9 mouse cellular contexts compared by ENCODE assay signal in the genomic region with DNA sequence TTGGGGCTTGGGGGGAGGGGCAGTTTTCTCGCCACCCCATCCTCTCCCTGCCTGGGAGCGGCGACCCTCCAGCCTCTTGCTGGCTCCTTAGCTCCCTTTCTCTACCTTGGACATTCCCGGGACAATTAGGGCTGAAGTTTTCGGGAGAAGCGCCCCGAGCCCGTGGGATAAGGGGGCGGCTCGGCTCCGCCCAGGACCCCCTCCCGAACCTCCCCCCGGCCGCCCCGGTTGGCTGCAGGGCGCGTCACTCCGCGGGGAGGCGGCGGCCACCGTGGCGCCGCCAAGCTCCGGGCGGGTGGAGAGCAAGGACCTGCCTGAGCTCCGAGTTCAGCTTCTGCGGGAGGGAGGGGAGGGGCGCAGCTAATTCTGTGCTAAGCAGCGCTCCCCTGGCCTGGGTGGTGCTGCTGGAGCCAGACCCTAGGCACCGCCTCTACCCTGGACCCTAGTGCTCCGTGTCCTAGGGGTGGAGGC. TPM values are rescaled to one million over a fixed set of nuclear protein-coding genes. Genes with fewer than 3 reads are reported as not detected.
DNase-seq lines count a peak whose midpoint lies in the region; ATAC-seq and TF ChIP-seq lines count a peak whose summit lies in the region.
"Had no signal": no experiment of that assay in that cellular context is flagged by ENCODE, and none has a peak within 500 bp of the region (broad histone marks: within the 10 kb centered on the region; RNA-seq: fewer than 3 reads in every experiment).

No protein-coding gene starts in this region.

- DNase-seq in lung, adult 2 months: no peak
- no peak for DNase-seq in lung, adult 18-20 months
- DNase-seq in forebrain, embryonic 10.5 days (ENCODE audit: extremely low spot score, low spot score): peak; percentile 81
- peak; percentile 87 for DNase-seq in hindbrain, embryonic 10.5 days (ENCODE audit: low spot score)
- peak; percentile 83 for DNase-seq in layer of hippocampus, adult 9-11 months
- DNase-seq in lung, postnatal 4 days: peak; percentile 13 to 29

- H3K36me3 ChIP-seq in forebrain, embryonic 10.5 days (replicated peaks): no peaks in the 10 kb centered on the region
- H3K36me3 ChIP-seq in hindbrain, embryonic 10.5 days: no peaks in the 10 kb centered on the region
- H3K36me3 ChIP-seq in stomach, embryonic 16.5 days (ENCODE audit: control insufficient read depth, insufficient read depth, low read length): no peaks in the 10 kb centered on the region

- H3K9me3 ChIP-seq in forebrain, embryonic 10.5 days: no peaks in the 10 kb centered on the region
- no peaks in the 10 kb centered on the region for H3K9me3 ChIP-seq in hindbrain, embryonic 10.5 days
- H3K9me3 ChIP-seq in stomach, embryonic 16.5 days (replicated peaks; ENCODE audit: control insufficient read depth, low read length): no peaks in the 10 kb centered on the region

- H3K4me3 ChIP-seq in lung, adult 2 months (replicated peaks; ENCODE audit: extremely low read depth, low read depth, low read length): peak overlapping the region; percentile 13
- peak overlapping the region; percentile 88 for H3K4me3 ChIP-seq in forebrain, embryonic 10.5 days
- peak overlapping the region; percentile 84 for H3K4me3 ChIP-seq in hindbrain, embryonic 10.5 days
- H3K4me3 ChIP-seq in stomach, embryonic 16.5 days (replicated peaks; ENCODE audit: low read length): peak overlapping the region; percentile 55

- peak overlapping the region; percentile 98 for H3K27ac ChIP-seq in forebrain, embryonic 10.5 days
- peak overlapping the region; percentile 98 for H3K27ac ChIP-seq in hindbrain, embryonic 10.5 days
- H3K27ac ChIP-seq in stomach, embryonic 16.5 days (ENCODE audit: low read length): no peak overlapping the region

- no peak for TF ChIP-seq POLR2A in lung, adult 2 months (IDR thresholded peaks at IDR 0.05; ENCODE audit: borderline replicate concordance, extremely low read depth, low read depth, low read length)

- H3K4me1 ChIP-seq in lung, adult 2 months (ENCODE audit: control insufficient read depth, insufficient read depth, low read length): peaks cover 3% of the 10 kb centered on the region; the same call in 1 of the 2 replicates
- peaks cover 81% of the 10 kb centered on the region for H3K4me1 ChIP-seq in forebrain, embryonic 10.5 days
- H3K4me1 ChIP-seq in hindbrain, embryonic 10.5 days (replicated peaks): peaks cover 81% of the 10 kb centered on the region
- H3K4me1 ChIP-seq in stomach, embryonic 16.5 days (ENCODE audit: control insufficient read depth, insufficient read depth, low read length): peaks cover 31% of the 10 kb centered on the region

- TF ChIP-seq CTCF in lung, adult 2 months (IDR thresholded peaks at IDR 0.05; ENCODE audit: insufficient read depth, low read length): no peak

- peaks cover 64% of the 10 kb centered on the region for H3K27me3 ChIP-seq in forebrain, embryonic 10.5 days (ENCODE audit: poor library complexity, severe bottlenecking)
- peaks cover 79% of the 10 kb centered on the region for H3K27me3 ChIP-seq in hindbrain, embryonic 10.5 days (ENCODE audit: insufficient read depth, poor library complexity, severe bottlenecking)
- peaks cover 73% of the 10 kb centered on the region for H3K27me3 ChIP-seq in stomach, embryonic 16.5 days (ENCODE audit: control insufficient read depth, insufficient read depth, low read length)

- peak overlapping the region; percentile 92 for H3K4me2 ChIP-seq in stomach, embryonic 16.5 days (ENCODE audit: low read depth, low read length)

- 1% methylated on average over 31 of the region's 32 CpGs for WGBS in lung, adult 2 months
- under 1% methylated on average over 32 of the region's 32 CpGs for WGBS in forebrain, embryonic 10.5 days
- WGBS in hindbrain, embryonic 10.5 days: 1% methylated on average over 32 of the region's 32 CpGs
- WGBS in stomach, embryonic 16.5 days: under 1% methylated on average over 32 of the region's 32 CpGs

- peak overlapping the region; percentile 73 for H3K9ac ChIP-seq in stomach, embryonic 16.5 days (ENCODE audit: low read length)

- ATAC-seq in stomach, embryonic 16.5 days (ENCODE audit: insufficient read depth, low FRiP score): peak; percentile 65; the same call in 1 of the 2 replicates
- no peak for ATAC-seq in monocyte, adult 5-6 weeks (replicated peaks; ENCODE audit: insufficient number of reproducible peaks, low FRiP score, low TSS enrichment, poor library complexity, severe bottlenecking)

RNA-seq across cellular contexts. Expression of gene Sall1, which starts 0.6 kb away (rescaled TPM):
- 0.27 and 0.36 TPM in 2 replicates for polyA plus RNA-seq in lung, adult 2 months (2012; rRNA removed)
- polyA plus RNA-seq in forebrain, embryonic 10.5 days (2016; fragmentation: Nextera tagmentation; extraction: Ambion mirVana): 12.2 TPM in 2 replicates
- polyA plus RNA-seq in hindbrain, embryonic 10.5 days (2016; fragmentation: Nextera tagmentation; extraction: Ambion mirVana): 11.1 and 17.8 TPM in 2 replicates
- polyA plus RNA-seq in stomach, embryonic 16.5 days (2015; fragmentation: Nextera tagmentation; extraction: Ambion mirVana): 1.1 and 1.5 TPM in 2 replicates
- not detected in 3 replicates for total RNA-seq in monocyte, adult 5-6 weeks (2017)
- total RNA-seq: MEL had no signal

Comparison
In these comparisons a context has a peak if more than half of its experiments do, and no peak if none do; other contexts are left out.
1. DNase-seq: peak in forebrain, embryonic 10.5 days (single experiment), hindbrain, embryonic 10.5 days (single experiment), layer of hippocampus, adult 9-11 months (single experiment) and lung, postnatal 4 days (2 of 2); none in lung, adult 2 months (single experiment) and lung, adult 18-20 months (0 of 2).
2. H3K4me3 ChIP-seq: peak in every context shown above with its lines; median percentile 88 in forebrain, embryonic 10.5 days; 84 in hindbrain, embryonic 10.5 days; 55 in stomach, embryonic 16.5 days; 13 in lung, adult 2 months.